Mouse (Mus musculus) kidney, embryonic 16.5 days (tissue): Measurements from ENCODE around the gene Ptgfrn. TPM values are rescaled to one million over a fixed set of nuclear protein-coding genes. Genes with fewer than 3 reads are reported as not detected.

Source experiments
- ATAC-seq: fragments of 200-750 bp; cut with Nextera tagmentation; 2 replicates; pipeline ENCODE4 v1.8.0; 2017; ENCODE audit warnings: moderate TSS enrichment; ENCODE audit not compliant: low FRiP score, low TSS enrichment
- H3K27ac ChIP-seq: fragments of 300-500 bp; sonication (generic); 2 replicates; pipeline ENCODE4 v1.5.1; 2014; ENCODE audit warnings: low read length
- H3K27me3 ChIP-seq: fragments of 300-500 bp; sonication (generic); 2 replicates; pipeline ENCODE4 v1.6.1; 2014; ENCODE audit warnings: low read length, control low read depth, mixed read lengths; ENCODE audit not compliant: insufficient read depth
- H3K36me3 ChIP-seq: fragments of 300-500 bp; sonication (generic); 2 replicates; pipeline ENCODE4 v1.6.1; 2014; ENCODE audit warnings: low read length, control low read depth, mixed read lengths; ENCODE audit not compliant: insufficient read depth
- H3K4me1 ChIP-seq: fragments of 300-500 bp; sonication (generic); 2 replicates; pipeline ENCODE4 v1.6.1; 2014; ENCODE audit warnings: low read length, control low read depth, mixed read lengths; ENCODE audit not compliant: insufficient read depth
- H3K4me2 ChIP-seq: fragments of 300-500 bp; sonication (generic); replicated peaks from 2 replicates; pipeline ENCODE4 v1.6.1; 2014; ENCODE audit warnings: low read depth, low read length
- H3K4me3 ChIP-seq: fragments of 300-500 bp; sonication (generic); 2 replicates; pipeline ENCODE4 v1.5.1; 2014; ENCODE audit warnings: mild to moderate bottlenecking, low read length
- H3K9ac ChIP-seq: fragments of 300-500 bp; sonication (generic); replicated peaks from 2 replicates; pipeline ENCODE4 v1.6.1; 2014; ENCODE audit warnings: low read length
- H3K9me3 ChIP-seq: fragments of 300-500 bp; sonication (generic); 2 replicates; pipeline ENCODE4 v1.6.1; 2016; ENCODE audit warnings: low read length, control low read depth
- WGBS: fragments of 180-500 bp; shearing (Covaris S2); extraction: QIAGEN DNeasy Blood & Tissue Kit; methylation state at CpG from one replicate; pipeline ENCODE4 v1.1.7; 2014; 5-methylcytosine and 5-hydroxymethylcytosine counted together
- polyA plus RNA-seq: library from polyadenylated mRNA; unstranded; fragments of >200 nt; fragmentation: Nextera tagmentation; extraction: Ambion mirVana; gene quantifications from 2 replicates; pipeline ENCODE4 v1.2.1, GENCODE M21; 2015

Gene Ptgfrn
- polyA plus RNA-seq, 1 experiment from 2014 or later: 2.1 TPM

DNA sequence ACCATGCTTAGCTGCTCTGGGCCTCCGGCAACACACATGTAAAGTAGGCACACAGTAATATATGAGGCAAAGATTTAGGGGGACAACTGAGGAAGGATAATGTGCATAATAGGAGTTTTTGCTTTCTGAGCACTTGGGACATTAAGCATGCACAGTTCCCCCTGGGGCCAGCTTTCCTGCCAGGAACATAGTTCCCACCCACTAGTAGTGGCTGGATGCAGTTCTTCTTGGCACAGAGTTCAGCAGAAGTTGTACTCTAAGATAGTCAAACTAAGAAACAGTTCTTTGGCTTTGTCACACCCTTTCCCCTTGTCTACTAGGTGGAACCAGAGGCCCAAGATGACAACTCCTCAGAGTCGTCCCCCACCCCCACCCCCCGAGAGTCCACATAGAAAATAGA, 12.4 kb upstream of the Ptgfrn start:
- WGBS: 86% methylated on average over 3 of the region's 3 CpGs
- no peak for ATAC-seq
- Histone ChIP-seq H3K36me3 (no peaks in the 10 kb centered on the region), H3K9ac (no peak overlapping the region), H3K27me3 (no peaks in the 10 kb centered on the region), H3K27ac (no peak overlapping the region), H3K4me2 (no peak overlapping the region), H3K9me3 (no peaks in the 10 kb centered on the region), H3K4me3 (no peak overlapping the region), H3K4me1 (no peaks in the 10 kb centered on the region)

DNA sequence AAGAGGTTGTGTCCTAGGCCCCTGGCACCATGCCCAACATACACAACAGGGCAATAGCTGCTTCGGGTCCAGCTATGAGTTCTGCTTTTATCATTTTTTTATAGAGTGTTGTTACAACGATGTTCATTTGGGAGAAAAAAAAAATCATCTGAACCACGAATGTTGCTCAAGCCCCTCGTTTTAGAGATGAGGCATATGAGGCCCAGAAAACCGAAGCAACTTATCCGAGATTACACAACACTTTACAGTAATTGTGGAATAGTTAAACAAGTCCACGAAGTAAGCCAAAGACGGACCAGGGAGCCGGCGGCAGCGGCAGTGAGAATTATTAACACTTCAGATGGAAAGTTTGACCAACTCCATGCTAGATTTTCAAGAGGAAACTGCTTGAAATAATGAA, 7.7 kb upstream of the Ptgfrn start:
- Histone ChIP-seq H3K4me3 (no peak overlapping the region), H3K4me2 (no peak overlapping the region), H3K4me1 (no peaks in the 10 kb centered on the region), H3K36me3 (no peaks in the 10 kb centered on the region), H3K9me3 (no peaks in the 10 kb centered on the region), H3K27me3 (no peaks in the 10 kb centered on the region), H3K9ac (no peak overlapping the region), H3K27ac (no peak overlapping the region)
- ATAC-seq: no peak
- WGBS: 90% methylated on average over 11 of the region's 11 CpGs

DNA sequence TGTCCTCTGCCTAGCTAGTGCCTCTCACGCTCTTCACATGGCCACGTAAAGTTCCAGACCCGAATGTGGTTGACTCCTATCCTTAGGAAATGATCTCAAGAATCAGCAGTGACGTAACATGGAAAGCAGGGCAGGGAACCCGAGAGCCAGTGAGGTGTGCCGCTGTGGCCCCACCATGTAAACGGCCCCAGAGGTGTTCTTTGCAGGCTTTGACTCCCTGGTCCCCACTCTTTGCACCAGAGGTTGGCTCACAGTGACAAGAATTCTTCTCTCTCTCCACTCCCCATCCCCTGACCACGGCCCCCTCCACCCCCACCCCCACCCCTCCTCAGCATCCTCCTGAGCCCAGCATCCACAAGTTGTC, 7.3 kb upstream of the Ptgfrn start:
- 88% methylated on average over 8 of the region's 8 CpGs for WGBS
- Histone ChIP-seq H3K9me3 (no peaks in the 10 kb centered on the region), H3K4me2 (no peak overlapping the region; the same call in 1 of the 2 replicates), H3K27me3 (no peaks in the 10 kb centered on the region), H3K4me3 (no peak overlapping the region), H3K4me1 (no peaks in the 10 kb centered on the region), H3K27ac (no peak overlapping the region), H3K36me3 (no peaks in the 10 kb centered on the region), H3K9ac (no peak overlapping the region)
- ATAC-seq: no peak

DNA sequence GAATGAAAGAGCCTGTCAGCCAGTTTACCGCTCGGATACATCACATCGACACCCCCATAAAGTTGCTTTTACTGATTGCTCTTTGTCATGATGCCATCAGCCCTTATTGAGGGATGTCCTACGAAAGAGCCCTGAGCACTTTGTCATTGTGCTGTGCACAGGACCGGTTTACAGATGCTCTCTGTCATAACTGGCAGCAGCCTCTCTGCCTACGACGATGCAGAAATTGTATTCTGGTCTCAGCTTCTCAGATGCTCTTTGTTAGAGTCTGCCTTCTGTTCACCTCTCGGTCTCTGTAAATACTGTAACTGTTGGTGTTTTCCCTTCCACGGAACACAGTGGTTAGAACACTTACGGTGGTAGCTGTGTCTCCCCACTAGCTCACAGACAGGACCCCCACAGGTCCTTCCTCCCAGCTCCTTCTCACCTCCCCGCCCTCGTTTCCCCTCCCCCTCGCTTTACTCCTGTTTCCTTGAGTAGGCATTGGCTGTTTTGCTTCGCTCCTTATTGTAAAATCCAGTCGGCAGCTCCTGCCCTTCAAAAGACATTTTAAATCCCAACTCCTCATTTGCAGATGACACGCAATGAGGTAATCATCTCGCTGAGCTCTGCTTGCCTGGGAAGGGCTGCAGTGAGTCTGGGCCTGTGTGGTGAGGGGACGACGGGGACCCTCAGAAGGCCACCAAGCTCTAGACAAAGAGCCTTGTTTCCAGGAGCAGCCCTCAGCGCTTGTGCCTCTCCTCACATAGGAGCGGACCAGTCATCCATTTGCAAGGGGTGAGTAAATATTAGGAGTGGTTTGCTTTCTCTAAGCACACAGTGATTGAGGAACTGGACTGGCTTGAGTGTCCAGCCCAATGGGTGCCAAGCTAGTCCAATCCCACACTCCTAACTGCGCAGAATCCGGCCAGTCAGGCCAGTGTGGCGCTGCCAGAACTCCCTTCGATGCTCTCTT, 6.6 kb upstream of the Ptgfrn start:
- Histone ChIP-seq H3K27ac (no peak overlapping the region), H3K4me2 (peak overlapping the region; percentile 31), H3K4me3 (no peak overlapping the region), H3K36me3 (no peaks in the 10 kb centered on the region), H3K27me3 (no peaks in the 10 kb centered on the region), H3K4me1 (peaks cover 4% of the 10 kb centered on the region; the same call in 1 of the 2 replicates), H3K9ac (0 out of 2 replicates have a peak overlapping the region, but pooled peaks have one; percentile 12), H3K9me3 (no peaks in the 10 kb centered on the region)
- ATAC-seq: peak; percentile 42; the same call in 1 of the 2 replicates
- 45% methylated on average over 25 of the region's 25 CpGs for WGBS

DNA sequence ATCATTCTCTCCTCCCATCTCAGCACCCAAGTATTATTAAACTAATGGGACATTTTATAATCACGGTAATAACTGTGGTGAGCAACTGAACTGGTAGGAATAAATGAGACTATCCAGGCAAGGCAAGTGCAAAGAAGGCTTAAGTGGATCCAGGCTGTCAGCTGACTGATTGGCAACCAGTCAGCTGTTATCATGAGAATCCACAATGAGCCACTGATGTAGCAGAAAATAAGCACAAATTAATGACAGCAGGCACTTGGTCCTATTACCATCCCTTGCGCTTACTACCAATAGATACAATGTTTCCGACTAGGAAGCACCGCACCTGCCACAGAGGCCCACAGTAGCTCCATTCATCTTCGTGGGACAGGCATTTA, 2.4 kb upstream of the Ptgfrn start:
- Histone ChIP-seq H3K4me1 (peaks cover 28% of the 10 kb centered on the region), H3K9ac (no peak overlapping the region)

DNA sequence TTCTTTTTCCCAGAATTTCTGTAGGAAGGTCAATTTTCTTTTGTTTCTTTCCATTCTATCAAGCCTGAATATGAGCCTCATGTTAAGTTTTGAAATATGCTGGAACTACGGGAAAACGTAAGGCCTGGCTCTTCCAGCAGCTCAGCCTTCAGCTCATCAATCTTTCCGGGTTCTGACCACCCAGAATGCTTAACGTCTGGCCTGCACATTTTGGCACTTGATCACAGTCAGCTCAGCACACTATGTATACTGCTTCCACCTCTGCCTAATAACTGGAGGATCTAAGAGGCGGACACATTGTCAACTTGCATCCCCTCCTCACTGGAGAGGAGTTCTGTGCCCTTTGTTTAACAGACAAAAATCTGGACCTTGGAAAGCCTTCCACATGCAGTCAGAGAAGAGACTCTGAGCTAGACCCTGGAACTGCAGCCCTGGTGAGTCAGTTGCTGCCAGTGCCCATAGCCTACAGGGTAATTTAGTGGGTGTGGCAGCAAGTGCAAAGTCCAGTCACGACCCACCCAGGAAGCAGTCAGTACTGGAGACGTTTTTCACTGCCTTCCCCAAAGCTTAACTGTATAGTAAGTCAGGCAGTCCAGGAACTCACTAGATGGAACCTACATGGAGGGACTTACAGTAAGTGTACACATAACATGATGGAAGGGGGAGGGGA, 1.9 kb upstream of the Ptgfrn start:
- no peak overlapping the region for H3K4me2 ChIP-seq
- WGBS: 33% methylated on average over 7 of the region's 7 CpGs
- no peak for ATAC-seq
- H3K27ac ChIP-seq: no peak overlapping the region
- H3K9me3 ChIP-seq: no peaks in the 10 kb centered on the region
- no peak overlapping the region for H3K9ac ChIP-seq
- no peak overlapping the region for H3K4me3 ChIP-seq
- H3K27me3 ChIP-seq: no peaks in the 10 kb centered on the region
- no peaks in the 10 kb centered on the region for H3K36me3 ChIP-seq
- H3K4me1 ChIP-seq: peaks cover 28% of the 10 kb centered on the region

More for the DNA sequence above, 2.4 kb upstream of the Ptgfrn start:
- ATAC-seq: no peak
- Histone ChIP-seq H3K9me3 (no peaks in the 10 kb centered on the region), H3K4me2 (no peak overlapping the region), H3K27me3 (no peaks in the 10 kb centered on the region), H3K27ac (no peak overlapping the region), H3K36me3 (no peaks in the 10 kb centered on the region), H3K4me3 (no peak overlapping the region)
- WGBS: 87% methylated on average over 5 of the region's 5 CpGs

DNA sequence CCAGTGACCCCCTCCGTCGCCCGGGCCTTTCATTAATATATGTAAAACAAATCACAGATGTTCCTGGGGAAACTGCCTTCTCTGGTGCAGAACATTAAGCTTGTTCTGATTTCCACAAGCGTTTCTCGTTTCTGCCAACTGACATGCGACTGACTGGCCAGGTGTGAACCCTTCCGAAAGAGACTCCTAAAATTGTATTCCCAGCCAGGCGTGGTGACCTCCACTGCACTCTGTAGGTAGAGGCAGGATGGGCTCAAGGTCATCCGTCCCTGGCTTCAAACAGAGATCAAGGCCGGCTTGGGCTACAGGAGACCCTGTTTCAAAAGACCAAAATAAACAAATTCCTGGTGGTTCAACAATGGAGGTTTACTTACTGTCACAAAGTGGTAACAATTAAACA, 1.2 kb upstream of the Ptgfrn start:
- H3K27me3 ChIP-seq: no peaks in the 10 kb centered on the region
- no peak overlapping the region for H3K27ac ChIP-seq
- no peaks in the 10 kb centered on the region for H3K36me3 ChIP-seq
- peaks cover 28% of the 10 kb centered on the region for H3K4me1 ChIP-seq
- no peak overlapping the region for H3K4me2 ChIP-seq
- H3K4me3 ChIP-seq: no peak overlapping the region
- H3K9me3 ChIP-seq: no peaks in the 10 kb centered on the region
- WGBS: 48% methylated on average over 10 of the region's 10 CpGs
- no peak overlapping the region for H3K9ac ChIP-seq
- no peak for ATAC-seq

DNA sequence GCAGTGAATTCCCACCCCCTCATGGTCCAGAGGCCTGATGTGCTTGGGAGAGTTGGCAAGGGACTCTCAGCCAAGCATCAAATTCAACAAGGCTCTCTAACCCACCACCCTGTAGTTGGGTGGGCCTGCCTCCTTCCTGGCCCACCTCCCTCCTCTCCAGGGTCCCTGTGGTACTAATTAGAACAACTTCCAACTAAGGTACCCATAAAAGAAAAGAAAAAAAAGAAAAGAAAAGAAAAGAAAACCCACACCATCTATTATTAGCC, 693 bp upstream of the Ptgfrn start:
- Histone ChIP-seq H3K27me3 (no peaks in the 10 kb centered on the region), H3K27ac (0 out of 2 replicates have a peak overlapping the region, but pooled peaks have one; percentile 31), H3K4me3 (peak overlapping the region; percentile 71), H3K9ac (0 out of 2 replicates have a peak overlapping the region, but pooled peaks have one; percentile 84), H3K4me2 (peak overlapping the region; percentile 91), H3K4me1 (peaks cover 28% of the 10 kb centered on the region), H3K36me3 (no peaks in the 10 kb centered on the region), H3K9me3 (no peaks in the 10 kb centered on the region)
- peak; percentile 44 for ATAC-seq

DNA sequence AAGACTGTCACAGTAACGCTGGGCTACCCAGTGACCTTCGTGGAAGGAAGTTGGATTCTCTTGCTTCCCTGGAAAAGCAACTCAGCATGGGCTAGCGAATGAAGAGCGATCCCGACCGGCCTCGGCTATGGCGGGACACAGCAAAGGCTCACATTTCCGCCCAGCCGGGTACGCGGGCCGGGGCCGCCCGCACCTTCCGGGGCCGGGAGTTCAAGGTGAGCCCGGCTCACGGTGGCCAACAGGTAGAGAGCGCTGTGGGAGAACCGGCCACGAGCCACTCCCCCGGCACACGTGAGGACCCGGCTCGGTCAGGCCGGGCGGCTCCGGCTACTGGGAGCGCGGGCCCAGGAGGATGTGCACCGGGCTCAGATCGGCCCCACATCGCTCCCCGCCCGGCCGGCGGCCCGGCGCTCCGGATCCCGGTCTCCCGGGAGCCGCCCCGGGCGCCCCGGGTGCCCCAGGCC, 488 bp downstream of the Ptgfrn start:
- Histone ChIP-seq H3K27me3 (no peaks in the 10 kb centered on the region), H3K36me3 (no peaks in the 10 kb centered on the region), H3K9ac (peak overlapping the region; percentile 84), H3K9me3 (no peaks in the 10 kb centered on the region), H3K4me1 (peaks cover 29% of the 10 kb centered on the region), H3K4me2 (peak overlapping the region; percentile 91), H3K4me3 (peak overlapping the region; percentile 71), H3K27ac (peak overlapping the region; percentile 57)
- ATAC-seq: peak; percentile 74
- WGBS: under 1% methylated on average over 37 of the region's 47 CpGs

DNA sequence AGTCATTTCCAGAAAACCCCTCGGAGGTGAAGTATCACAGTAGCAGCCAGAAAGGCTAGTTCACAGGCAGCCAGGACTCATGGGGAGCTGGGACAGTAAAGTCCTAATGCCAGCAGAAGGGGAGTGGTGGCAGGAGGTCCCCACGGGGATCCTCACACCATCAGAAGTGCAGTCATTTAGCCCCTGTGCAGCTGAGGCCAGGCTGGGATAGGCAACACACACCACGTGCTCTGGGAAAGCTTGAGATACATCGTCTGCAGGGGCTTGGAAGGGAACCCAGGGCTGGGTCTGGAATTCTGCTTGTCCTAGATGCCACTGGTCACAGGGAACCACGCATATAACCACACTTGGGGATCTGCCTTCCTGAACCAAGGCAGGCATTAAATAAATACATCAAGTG, 1.2 kb downstream of the Ptgfrn start:
- no peak for ATAC-seq
- no peaks in the 10 kb centered on the region for H3K27me3 ChIP-seq
- peak overlapping the region; percentile 71 for H3K4me3 ChIP-seq
- H3K27ac ChIP-seq: no peak overlapping the region
- peaks cover 31% of the 10 kb centered on the region for H3K4me1 ChIP-seq
- H3K36me3 ChIP-seq: no peaks in the 10 kb centered on the region
- whole genome bisulfite sequencing: 33% methylated on average over 5 of the region's 5 CpGs
- H3K9me3 ChIP-seq: no peaks in the 10 kb centered on the region
- no peak overlapping the region; the same call in 1 of the 2 replicates for H3K9ac ChIP-seq
- peak overlapping the region; percentile 91 for H3K4me2 ChIP-seq
